Mouse (Mus musculus): ENCODE results near the gene Usp5. TPM values are rescaled to one million over a fixed set of nuclear protein-coding genes. Genes with fewer than 3 reads are reported as not detected.

Gene Usp5
- polyA plus RNA-seq, 2 experiments, result 105 to 115 TPM

GRCm38 (mm10) chr6:124856916-124857839 lies 27.9 kb upstream of the Usp5 start, which contains the start of gene P3h3:
TSS of gene P3h3 (minus strand) at chr6:124857752.
- H3K36me3 ChIP-seq (ENCODE audit: control insufficient read depth, insufficient read depth, low read length), result peaks cover 39% of the 10 kb centered on the region
- peak within 1 kb of the TSS; percentile 98 for H3K9ac ChIP-seq (ENCODE audit: low read depth, low read length, severe bottlenecking)
- TF ChIP-seq POLR2A (IDR thresholded peaks at IDR 0.05; ENCODE audit: borderline replicate concordance, extremely low read depth, insufficient read depth, insufficient read length), result peak; percentile 82; the same call in 1 of the 2 replicates
- peak; percentile 88 for DNase-seq (ENCODE audit: low spot score)
- peak; percentile 89 for ATAC-seq (ENCODE audit: low FRiP score, low read depth)
- H3K4me1 ChIP-seq (ENCODE audit: control insufficient read depth, insufficient read depth, low read length), result peaks cover 17% of the 10 kb centered on the region
- WGBS, result 1% methylated on average over 59 of the region's 86 CpGs
- H3K27ac ChIP-seq (replicated peaks; ENCODE audit: low read depth, low read length), result peak within 1 kb of the TSS; percentile 99
- peak within 1 kb of the TSS; percentile 85 for H3K4me3 ChIP-seq (replicated peaks; ENCODE audit: low read length)
- no peaks in the 10 kb centered on the region for H3K27me3 ChIP-seq (ENCODE audit: control insufficient read depth, insufficient read depth, low read length)
- no peaks in the 10 kb centered on the region for H3K9me3 ChIP-seq (ENCODE audit: control insufficient read depth, low read length)
- H3K4me2 ChIP-seq (replicated peaks; ENCODE audit: low read depth, low read length, severe bottlenecking), result peak within 1 kb of the TSS; percentile 68

GRCm38 (mm10) chr6:124856321-124856720 lies 27.0 kb upstream of the Usp5 start:
- Histone ChIP-seq H3K4me1 (ENCODE audit: control insufficient read depth, insufficient read depth, low read length) (peaks cover 17% of the 10 kb centered on the region), H3K9me3 (ENCODE audit: control insufficient read depth, low read length) (no peaks in the 10 kb centered on the region), H3K27me3 (ENCODE audit: control insufficient read depth, insufficient read depth, low read length) (no peaks in the 10 kb centered on the region), H3K4me2 (replicated peaks; ENCODE audit: low read depth, low read length, severe bottlenecking) (peak overlapping the region; percentile 68), H3K36me3 (ENCODE audit: control insufficient read depth, insufficient read depth, low read length) (peaks cover 48% of the 10 kb centered on the region), H3K4me3 (replicated peaks; ENCODE audit: low read length) (peak overlapping the region; percentile 85), H3K9ac (ENCODE audit: low read depth, low read length, severe bottlenecking) (peak overlapping the region; percentile 98), H3K27ac (replicated peaks; ENCODE audit: low read depth, low read length) (peak overlapping the region; percentile 99)
- DNase-seq (ENCODE audit: low spot score), result peak; percentile 84
- 7% methylated on average over 12 of the region's 14 CpGs for WGBS
- TF ChIP-seq POLR2A (IDR thresholded peaks at IDR 0.05; ENCODE audit: borderline replicate concordance, extremely low read depth, insufficient read depth, insufficient read length), result peak; percentile 31; the same call in 1 of the 2 replicates
- ATAC-seq (ENCODE audit: low FRiP score, low read depth), result peak; percentile 70

GRCm38 (mm10) chr6:124854647-124855046 lies 25.4 kb upstream of the Usp5 start:
- ATAC-seq (ENCODE audit: low FRiP score, low read depth), result no peak
- no peaks in the 10 kb centered on the region for H3K9me3 ChIP-seq (ENCODE audit: control insufficient read depth, low read length)
- peaks cover 56% of the 10 kb centered on the region for H3K36me3 ChIP-seq (ENCODE audit: control insufficient read depth, insufficient read depth, low read length)
- no peaks in the 10 kb centered on the region for H3K27me3 ChIP-seq (ENCODE audit: control insufficient read depth, insufficient read depth, low read length)
- no peak overlapping the region for H3K27ac ChIP-seq (replicated peaks; ENCODE audit: low read depth, low read length)
- H3K9ac ChIP-seq (ENCODE audit: low read depth, low read length, severe bottlenecking), result no peak overlapping the region
- 65% methylated on average over 12 of the region's 12 CpGs for WGBS
- no peak overlapping the region for H3K4me2 ChIP-seq (replicated peaks; ENCODE audit: low read depth, low read length, severe bottlenecking)
- no peak overlapping the region for H3K4me3 ChIP-seq (replicated peaks; ENCODE audit: low read length)
- TF ChIP-seq POLR2A (IDR thresholded peaks at IDR 0.05; ENCODE audit: borderline replicate concordance, extremely low read depth, insufficient read depth, insufficient read length), result no peak
- DNase-seq (ENCODE audit: low spot score), result no peak
- H3K4me1 ChIP-seq (ENCODE audit: control insufficient read depth, insufficient read depth, low read length), result peaks cover 17% of the 10 kb centered on the region

- Histone ChIP-seq H3K27me3 (ENCODE audit: control insufficient read depth, insufficient read depth, low read length) (no peaks in the 10 kb centered on the region), H3K9ac (ENCODE audit: low read depth, low read length, severe bottlenecking) (no peak overlapping the region), H3K4me1 (ENCODE audit: control insufficient read depth, insufficient read depth, low read length) (peaks cover 2% of the 10 kb centered on the region), H3K9me3 (ENCODE audit: control insufficient read depth, low read length) (no peaks in the 10 kb centered on the region), H3K27ac (replicated peaks; ENCODE audit: low read depth, low read length) (no peak overlapping the region), H3K36me3 (ENCODE audit: control insufficient read depth, insufficient read depth, low read length) (peaks cover 73% of the 10 kb centered on the region), H3K4me3 (replicated peaks; ENCODE audit: low read length) (no peak overlapping the region), H3K4me2 (replicated peaks; ENCODE audit: low read depth, low read length, severe bottlenecking) (no peak overlapping the region)
- no peak for ATAC-seq (ENCODE audit: low FRiP score, low read depth)
- DNase-seq (ENCODE audit: low spot score), result no peak
- TF ChIP-seq POLR2A (IDR thresholded peaks at IDR 0.05; ENCODE audit: borderline replicate concordance, extremely low read depth, insufficient read depth, insufficient read length), result no peak
- 49% methylated on average over 8 of the region's 8 CpGs for WGBS
These were observed 21.3 kb upstream of the Usp5 start for GRCm38 (mm10) chr6:124850535-124850934.

- H3K9me3 ChIP-seq (ENCODE audit: control insufficient read depth, low read length), result no peaks in the 10 kb centered on the region
- ATAC-seq (ENCODE audit: low FRiP score, low read depth), result peak; percentile 70
- H3K4me1 ChIP-seq (ENCODE audit: control insufficient read depth, insufficient read depth, low read length), result no peaks in the 10 kb centered on the region
- DNase-seq (ENCODE audit: low spot score), result peak; percentile 89
- H3K4me2 ChIP-seq (replicated peaks; ENCODE audit: low read depth, low read length, severe bottlenecking), result no peak overlapping the region
- 15% methylated on average over 9 of the region's 9 CpGs for WGBS
- no peak overlapping the region for H3K27ac ChIP-seq (replicated peaks; ENCODE audit: low read depth, low read length)
- peaks cover 68% of the 10 kb centered on the region for H3K36me3 ChIP-seq (ENCODE audit: control insufficient read depth, insufficient read depth, low read length)
- no peak overlapping the region for H3K9ac ChIP-seq (ENCODE audit: low read depth, low read length, severe bottlenecking)
- H3K4me3 ChIP-seq (replicated peaks; ENCODE audit: low read length), result no peak overlapping the region
- no peaks in the 10 kb centered on the region for H3K27me3 ChIP-seq (ENCODE audit: control insufficient read depth, insufficient read depth, low read length)
- no peak for TF ChIP-seq POLR2A (IDR thresholded peaks at IDR 0.05; ENCODE audit: borderline replicate concordance, extremely low read depth, insufficient read depth, insufficient read length)
These were observed 18.0 kb upstream of the Usp5 start for GRCm38 (mm10) chr6:124847305-124847704.
